14 mouse cellular contexts compared by ENCODE assay signal in the genomic region with DNA sequence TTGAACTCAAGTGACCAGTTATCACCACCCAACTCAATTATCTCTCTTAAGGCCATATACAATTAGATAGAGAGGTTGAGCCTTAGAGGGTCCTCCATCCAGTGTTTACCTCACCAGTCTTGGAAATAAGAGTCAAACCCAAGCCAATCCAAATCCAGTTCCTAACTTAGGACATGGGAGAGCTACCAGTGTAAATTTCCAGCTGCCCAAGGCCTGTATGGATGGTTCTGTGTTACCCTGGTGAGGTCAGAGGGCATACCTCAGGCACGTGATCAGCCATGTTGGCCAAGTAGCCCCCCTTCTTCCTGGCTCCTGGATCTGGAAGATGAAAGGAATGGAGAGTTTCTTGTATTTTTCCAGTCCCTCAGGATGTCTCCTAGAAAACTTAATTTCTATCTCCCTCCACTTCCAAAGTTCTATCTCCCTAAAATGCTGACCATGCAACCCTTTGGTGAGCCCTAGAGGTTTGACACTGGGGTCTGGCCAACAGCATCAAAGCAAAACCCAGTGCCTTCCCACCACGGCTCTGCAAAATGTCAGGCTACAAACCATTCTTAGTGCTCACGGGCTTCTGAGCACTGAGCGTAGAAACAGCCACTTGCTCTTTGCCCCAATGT. TPM values are rescaled to one million over a fixed set of nuclear protein-coding genes. Genes with fewer than 3 reads are reported as not detected.
A peak's percentile ranks its signal among the peaks of the same experiment; 100 is the strongest.
DNase-seq lines count a peak whose midpoint lies in the region; ATAC-seq lines count a peak whose summit lies in the region.
"Had no signal": no experiment of that assay in that cellular context is flagged by ENCODE, and none has a peak within 500 bp of the region (broad histone marks: within the 10 kb centered on the region; RNA-seq: fewer than 3 reads in every experiment).

No protein-coding gene starts in this region.

- no peak overlapping the region for H3K4me2 ChIP-seq in heart, embryonic 11.5 days
- H3K4me2 ChIP-seq in midbrain, embryonic 12.5 days (replicated peaks): no peak overlapping the region
- no peak overlapping the region for H3K4me2 ChIP-seq in midbrain, embryonic 15.5 days
- H3K4me2 ChIP-seq in forebrain, embryonic 12.5 days: no peak overlapping the region
- H3K4me2 ChIP-seq in liver, embryonic 15.5 days: peak overlapping the region; percentile 83; the same call in 1 of the 2 replicates

- 86% methylated on average over 4 of the region's 4 CpGs for WGBS in heart, embryonic 11.5 days (ENCODE audit: insufficient replicate concordance)
- 89% methylated on average over 4 of the region's 4 CpGs for WGBS in midbrain, embryonic 12.5 days
- 81% methylated on average over 4 of the region's 4 CpGs for WGBS in midbrain, embryonic 15.5 days
- 85% methylated on average over 4 of the region's 4 CpGs for WGBS in forebrain, embryonic 12.5 days
- WGBS in liver, embryonic 15.5 days (ENCODE audit: insufficient replicate concordance): 65% methylated on average over 4 of the region's 4 CpGs

- peaks cover 14% of the 10 kb centered on the region for H3K4me1 ChIP-seq in heart, embryonic 11.5 days (ENCODE audit: control insufficient read depth, insufficient read depth, low read length)
- peaks cover 28% of the 10 kb centered on the region for H3K4me1 ChIP-seq in midbrain, embryonic 12.5 days
- peaks cover 61% of the 10 kb centered on the region for H3K4me1 ChIP-seq in midbrain, embryonic 15.5 days
- peaks cover 37% of the 10 kb centered on the region for H3K4me1 ChIP-seq in forebrain, embryonic 12.5 days
- H3K4me1 ChIP-seq in liver, embryonic 15.5 days (replicated peaks): peaks cover 41% of the 10 kb centered on the region

- no peak for ATAC-seq in heart, embryonic 11.5 days (replicated peaks; ENCODE audit: insufficient number of reproducible peaks, low FRiP score, low TSS enrichment)
- no peak for ATAC-seq in midbrain, embryonic 12.5 days (ENCODE audit: low FRiP score, low read depth)
- no peak for ATAC-seq in midbrain, embryonic 15.5 days (replicated peaks)
- no peak for ATAC-seq in forebrain, embryonic 12.5 days (ENCODE audit: low FRiP score)
- ATAC-seq in liver, embryonic 15.5 days (ENCODE audit: insufficient read depth): no peak

- 0 out of 2 replicates have a peak overlapping the region, but pooled peaks have one; percentile 53 for H3K9ac ChIP-seq in heart, embryonic 11.5 days (ENCODE audit: low read depth, low read length)
- peak overlapping the region; percentile 0; the same call in 1 of the 2 replicates for H3K9ac ChIP-seq in midbrain, embryonic 12.5 days (replicated peaks)
- no peak overlapping the region for H3K9ac ChIP-seq in midbrain, embryonic 15.5 days
- H3K9ac ChIP-seq in forebrain, embryonic 12.5 days: 0 out of 2 replicates have a peak overlapping the region, but pooled peaks have one; percentile 29
- H3K9ac ChIP-seq in liver, embryonic 15.5 days: no peak overlapping the region
- H3K9ac ChIP-seq: heart, embryonic 15.5 days had no signal

- no peaks in the 10 kb centered on the region for H3K9me3 ChIP-seq in heart, embryonic 11.5 days (replicated peaks; ENCODE audit: control insufficient read depth, low read length)
- no peaks in the 10 kb centered on the region for H3K9me3 ChIP-seq in midbrain, embryonic 12.5 days
- H3K9me3 ChIP-seq in midbrain, embryonic 15.5 days: no peaks in the 10 kb centered on the region
- H3K9me3 ChIP-seq in forebrain, embryonic 12.5 days: no peaks in the 10 kb centered on the region
- no peaks in the 10 kb centered on the region for H3K9me3 ChIP-seq in liver, embryonic 15.5 days (replicated peaks)
- H3K9me3 ChIP-seq: heart, embryonic 15.5 days had no signal

- peaks cover 24% of the 10 kb centered on the region for H3K36me3 ChIP-seq in heart, embryonic 11.5 days (ENCODE audit: control insufficient read depth, insufficient read depth, low read length)
- peaks cover 41% of the 10 kb centered on the region for H3K36me3 ChIP-seq in midbrain, embryonic 12.5 days
- peaks cover 31% of the 10 kb centered on the region for H3K36me3 ChIP-seq in midbrain, embryonic 15.5 days (replicated peaks)
- H3K36me3 ChIP-seq in forebrain, embryonic 12.5 days (replicated peaks): peaks cover 54% of the 10 kb centered on the region
- H3K36me3 ChIP-seq in liver, embryonic 15.5 days (replicated peaks): peaks cover 46% of the 10 kb centered on the region

- no peak for DNase-seq in heart, adult 8-10 months (ENCODE audit: low spot score)
- DNase-seq in MN1 (ENCODE audit: low spot score): no peak
- no peak for DNase-seq in urinary bladder, postnatal 25 days (ENCODE audit: low spot score)
- DNase-seq: cerebellum, postnatal 25 days; kidney, adult 9 months; lung, postnatal 4 days; right cerebral cortex, adult 18-20 months had no signal

- no peaks in the 10 kb centered on the region for H3K27me3 ChIP-seq in heart, embryonic 11.5 days (ENCODE audit: control insufficient read depth, insufficient read depth, low read length)
- no peaks in the 10 kb centered on the region for H3K27me3 ChIP-seq in midbrain, embryonic 12.5 days
- no peaks in the 10 kb centered on the region for H3K27me3 ChIP-seq in midbrain, embryonic 15.5 days (replicated peaks)
- H3K27me3 ChIP-seq in forebrain, embryonic 12.5 days: no peaks in the 10 kb centered on the region
- no peaks in the 10 kb centered on the region for H3K27me3 ChIP-seq in liver, embryonic 15.5 days
- H3K27me3 ChIP-seq: heart, embryonic 15.5 days had no signal

- no peak overlapping the region for H3K27ac ChIP-seq in heart, embryonic 11.5 days (ENCODE audit: low read depth, low read length)
- no peak overlapping the region for H3K27ac ChIP-seq in midbrain, embryonic 12.5 days (replicated peaks)
- H3K27ac ChIP-seq in midbrain, embryonic 15.5 days: no peak overlapping the region
- peak overlapping the region; percentile 14; the same call in 1 of the 2 replicates for H3K27ac ChIP-seq in forebrain, embryonic 12.5 days
- H3K27ac ChIP-seq in liver, embryonic 15.5 days (replicated peaks): no peak overlapping the region
- H3K27ac ChIP-seq: heart, embryonic 15.5 days had no signal

- no peak overlapping the region for H3K4me3 ChIP-seq in heart, embryonic 11.5 days (ENCODE audit: low read depth, low read length)
- H3K4me3 ChIP-seq in midbrain, embryonic 12.5 days: no peak overlapping the region
- no peak overlapping the region for H3K4me3 ChIP-seq in midbrain, embryonic 15.5 days
- H3K4me3 ChIP-seq in forebrain, embryonic 12.5 days (replicated peaks): no peak overlapping the region
- no peak overlapping the region for H3K4me3 ChIP-seq in liver, embryonic 15.5 days (replicated peaks)
- H3K4me3 ChIP-seq: heart, embryonic 15.5 days had no signal

RNA-seq across cellular contexts. Expression of a gene that starts 9.2 kb away (rescaled TPM):
- polyA plus RNA-seq in heart, embryonic 11.5 days (2014; fragmentation: Nextera tagmentation; extraction: Ambion mirVana): 13.4 and 14.9 TPM in 2 replicates
- total RNA-seq in heart, adult 8-10 months (2022): 10 to 100 TPM; 15.0 to 26.6 (median 20.9) TPM
- 75.1 and 77.5 TPM in 2 replicates for polyA plus RNA-seq in midbrain, embryonic 12.5 days (2016; fragmentation: Nextera tagmentation; extraction: Ambion mirVana)
- 164 and 168 TPM in 2 replicates for polyA plus RNA-seq in midbrain, embryonic 15.5 days (2015; fragmentation: Nextera tagmentation; extraction: Ambion mirVana)
- polyA plus RNA-seq in forebrain, embryonic 12.5 days (2016; fragmentation: Nextera tagmentation; extraction: Ambion mirVana): 67.1 and 67.2 TPM in 2 replicates
- polyA plus RNA-seq in liver, embryonic 15.5 days (2015; fragmentation: Nextera tagmentation; extraction: Ambion mirVana): 1.2 and 1.7 TPM in 2 replicates

RNA-seq across cellular contexts. Expression of a gene that starts 33.2 kb away (rescaled TPM):
- 15.7 and 20.6 TPM in 2 replicates for polyA plus RNA-seq in heart, embryonic 11.5 days (2014; fragmentation: Nextera tagmentation; extraction: Ambion mirVana)
- total RNA-seq in heart, adult 8-10 months (2022): 10 to 100 TPM; 51.1 to 65.9 (median 60.8) TPM
- polyA plus RNA-seq in midbrain, embryonic 12.5 days (2016; fragmentation: Nextera tagmentation; extraction: Ambion mirVana): 6.9 and 9.6 TPM in 2 replicates
- 4.6 and 6.7 TPM in 2 replicates for polyA plus RNA-seq in midbrain, embryonic 15.5 days (2015; fragmentation: Nextera tagmentation; extraction: Ambion mirVana)
- 5.4 and 6.7 TPM in 2 replicates for polyA plus RNA-seq in forebrain, embryonic 12.5 days (2016; fragmentation: Nextera tagmentation; extraction: Ambion mirVana)
- 55.6 and 63.7 TPM in 2 replicates for polyA plus RNA-seq in liver, embryonic 15.5 days (2015; fragmentation: Nextera tagmentation; extraction: Ambion mirVana)

RNA-seq across cellular contexts. Expression of a gene that starts 33.7 kb away (rescaled TPM):
- polyA plus RNA-seq in heart, embryonic 11.5 days (2014; fragmentation: Nextera tagmentation; extraction: Ambion mirVana): not detected in 2 replicates
- total RNA-seq in heart, adult 8-10 months (2022): not detected
- not detected in 2 replicates for polyA plus RNA-seq in midbrain, embryonic 12.5 days (2016; fragmentation: Nextera tagmentation; extraction: Ambion mirVana)
- polyA plus RNA-seq in midbrain, embryonic 15.5 days (2015; fragmentation: Nextera tagmentation; extraction: Ambion mirVana): not detected in 2 replicates
- not detected in 2 replicates for polyA plus RNA-seq in forebrain, embryonic 12.5 days (2016; fragmentation: Nextera tagmentation; extraction: Ambion mirVana)
- polyA plus RNA-seq in liver, embryonic 15.5 days (2015; fragmentation: Nextera tagmentation; extraction: Ambion mirVana): not detected in 2 replicates
- total RNA-seq: left cerebral cortex, adult 18-20 months had no signal
- polyA plus RNA-seq: heart, embryonic 15.5 days had no signal

RNA-seq across cellular contexts. Expression of a gene that starts 51.0 kb away (rescaled TPM):
- not detected in 2 replicates for polyA plus RNA-seq in heart, embryonic 11.5 days (2014; fragmentation: Nextera tagmentation; extraction: Ambion mirVana)
- not detected for total RNA-seq in heart, adult 8-10 months (2022)
- not detected in 2 replicates for polyA plus RNA-seq in midbrain, embryonic 12.5 days (2016; fragmentation: Nextera tagmentation; extraction: Ambion mirVana)
- polyA plus RNA-seq in midbrain, embryonic 15.5 days (2015; fragmentation: Nextera tagmentation; extraction: Ambion mirVana): not detected in 2 replicates
- polyA plus RNA-seq in forebrain, embryonic 12.5 days (2016; fragmentation: Nextera tagmentation; extraction: Ambion mirVana): not detected in 2 replicates
- polyA plus RNA-seq in liver, embryonic 15.5 days (2015; fragmentation: Nextera tagmentation; extraction: Ambion mirVana): not detected in 2 replicates
- total RNA-seq: left cerebral cortex, adult 18-20 months had no signal
- polyA plus RNA-seq: heart, embryonic 15.5 days had no signal

RNA-seq across cellular contexts. Expression of a gene that starts 57.6 kb away (rescaled TPM):
- polyA plus RNA-seq in heart, embryonic 11.5 days (2014; fragmentation: Nextera tagmentation; extraction: Ambion mirVana): 145 and 157 TPM in 2 replicates
- 100 to 1,000 TPM; 122 to 172 (median 148) TPM for total RNA-seq in heart, adult 8-10 months (2022)
- 50.4 and 64.8 TPM in 2 replicates for polyA plus RNA-seq in midbrain, embryonic 12.5 days (2016; fragmentation: Nextera tagmentation; extraction: Ambion mirVana)
- 71.8 and 75.7 TPM in 2 replicates for polyA plus RNA-seq in midbrain, embryonic 15.5 days (2015; fragmentation: Nextera tagmentation; extraction: Ambion mirVana)
- 47.9 and 54.9 TPM in 2 replicates for polyA plus RNA-seq in forebrain, embryonic 12.5 days (2016; fragmentation: Nextera tagmentation; extraction: Ambion mirVana)
- polyA plus RNA-seq in liver, embryonic 15.5 days (2015; fragmentation: Nextera tagmentation; extraction: Ambion mirVana): 55.1 and 64.6 TPM in 2 replicates

Comparison
In these comparisons a context has a peak if more than half of its experiments do, and no peak if none do; other contexts are left out.
1. H3K9ac ChIP-seq: peak in heart, embryonic 11.5 days (single experiment), midbrain, embryonic 12.5 days (single experiment) and forebrain, embryonic 12.5 days (single experiment); none in midbrain, embryonic 15.5 days (single experiment) and liver, embryonic 15.5 days (single experiment).